Comparison of ENCODE assay signal across 8 mouse cellular contexts in the genomic region with DNA sequence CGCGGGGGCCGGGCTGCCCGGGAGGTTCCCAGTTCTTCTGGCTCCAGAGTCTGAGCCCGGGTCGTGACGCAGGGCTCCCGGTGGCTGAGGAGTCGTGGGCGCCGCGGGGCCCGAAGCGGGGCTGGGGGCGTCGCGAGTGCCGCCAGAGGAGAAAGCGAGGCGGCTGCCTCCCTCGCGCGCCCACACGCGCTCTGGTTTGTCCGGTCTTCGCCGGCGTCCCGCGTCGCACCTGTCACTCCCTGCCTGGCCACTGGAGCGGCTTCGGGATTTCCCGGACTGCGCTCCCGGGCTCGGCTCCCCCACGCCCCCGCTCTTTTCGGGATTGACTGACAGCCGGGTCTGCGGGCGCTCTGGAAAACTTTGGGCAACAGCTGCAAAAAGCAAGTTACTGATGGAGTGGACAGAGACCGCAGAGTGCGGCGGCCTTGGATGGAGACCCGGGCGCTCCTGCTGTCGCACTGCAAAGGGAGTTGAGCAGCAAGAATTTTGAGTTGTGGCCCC. TPM values are rescaled to one million over a fixed set of nuclear protein-coding genes. Genes with fewer than 3 reads are reported as not detected.
DNase-seq lines count a peak whose midpoint lies in the region; ATAC-seq and TF ChIP-seq lines count a peak whose summit lies in the region.

No protein-coding gene starts in this region.

- H3K9ac ChIP-seq in limb, embryonic 13.5 days, result peak overlapping the region; percentile 91
- H3K9ac ChIP-seq in stomach, embryonic 16.5 days (ENCODE audit: low read length), result peak overlapping the region; percentile 93

- H3K27me3 ChIP-seq in limb, embryonic 13.5 days, result no peaks in the 10 kb centered on the region
- no peaks in the 10 kb centered on the region for H3K27me3 ChIP-seq in myocyte (ENCODE audit: control insufficient read depth, insufficient read depth, insufficient read length)
- no peaks in the 10 kb centered on the region for H3K27me3 ChIP-seq in stomach, embryonic 16.5 days (ENCODE audit: control insufficient read depth, insufficient read depth, low read length)

- peak; percentile 67 for DNase-seq in lung, adult 2 months
- no peak for DNase-seq in lung, postnatal 25 days (ENCODE audit: low spot score)
- DNase-seq in gastrocnemius, postnatal 10 days, result peak; percentile 74
- peak; percentile 52 for DNase-seq in kidney, adult 11 months

- peak overlapping the region; percentile 78 for H3K4me2 ChIP-seq in limb, embryonic 13.5 days (replicated peaks)
- H3K4me2 ChIP-seq in myocyte (ENCODE audit: low read depth), result peak overlapping the region; percentile 88
- peak overlapping the region; percentile 84 for H3K4me2 ChIP-seq in stomach, embryonic 16.5 days (ENCODE audit: low read depth, low read length)

- H3K27ac ChIP-seq in cortical plate, adult 2 months (ENCODE audit: insufficient read depth, low read length), result peak overlapping the region; percentile 99
- peak overlapping the region; percentile 96 for H3K27ac ChIP-seq in limb, embryonic 13.5 days
- H3K27ac ChIP-seq in stomach, embryonic 16.5 days (ENCODE audit: low read length), result peak overlapping the region; percentile 94

- 1% methylated on average over 50 of the region's 50 CpGs for WGBS in lung, adult 2 months
- WGBS in limb, embryonic 13.5 days, result under 1% methylated on average over 50 of the region's 50 CpGs
- 0% methylated on average over 36 of the region's 50 CpGs for WGBS in stomach, embryonic 16.5 days

- peaks cover 10% of the 10 kb centered on the region for H3K4me1 ChIP-seq in lung, adult 2 months (ENCODE audit: control insufficient read depth, insufficient read depth, low read length)
- peaks cover 13% of the 10 kb centered on the region for H3K4me1 ChIP-seq in cortical plate, adult 2 months (ENCODE audit: control insufficient read depth, insufficient read depth, low read length)
- peaks cover 37% of the 10 kb centered on the region for H3K4me1 ChIP-seq in limb, embryonic 13.5 days
- peaks cover 34% of the 10 kb centered on the region for H3K4me1 ChIP-seq in stomach, embryonic 16.5 days (ENCODE audit: control insufficient read depth, insufficient read depth, low read length)

- no peaks in the 10 kb centered on the region for H3K9me3 ChIP-seq in limb, embryonic 13.5 days
- no peaks in the 10 kb centered on the region for H3K9me3 ChIP-seq in stomach, embryonic 16.5 days (replicated peaks; ENCODE audit: control insufficient read depth, low read length)

- H3K79me2 ChIP-seq in myocyte (ENCODE audit: control insufficient read depth, insufficient read depth), result peaks cover 49% of the 10 kb centered on the region

- peak overlapping the region; percentile 82 for H3K4me3 ChIP-seq in lung, adult 2 months (replicated peaks; ENCODE audit: extremely low read depth, low read depth, low read length)
- peak overlapping the region; percentile 85 for H3K4me3 ChIP-seq in cortical plate, adult 2 months (ENCODE audit: insufficient read depth, low read length)
- H3K4me3 ChIP-seq in limb, embryonic 13.5 days, result peak overlapping the region; percentile 87
- peak overlapping the region; percentile 67 for H3K4me3 ChIP-seq in myocyte
- peak overlapping the region; percentile 86 for H3K4me3 ChIP-seq in stomach, embryonic 16.5 days (replicated peaks; ENCODE audit: low read length)

- no peak for TF ChIP-seq CTCF in lung, adult 2 months (IDR thresholded peaks at IDR 0.05; ENCODE audit: insufficient read depth, low read length)
- TF ChIP-seq CTCF in cortical plate, adult 2 months (IDR thresholded peaks at IDR 0.05; ENCODE audit: extremely low read depth, insufficient read depth, low read length), result no peak

- peaks cover 10% of the 10 kb centered on the region; the same call in 1 of the 2 replicates for H3K36me3 ChIP-seq in limb, embryonic 13.5 days
- H3K36me3 ChIP-seq in myocyte (ENCODE audit: control insufficient read depth, insufficient read depth), result peaks cover 14% of the 10 kb centered on the region
- no peaks in the 10 kb centered on the region for H3K36me3 ChIP-seq in stomach, embryonic 16.5 days (ENCODE audit: control insufficient read depth, insufficient read depth, low read length)

- H3ac ChIP-seq in myocyte (ENCODE audit: control insufficient read depth, insufficient read length), result peak overlapping the region; percentile 48

- ATAC-seq in limb, embryonic 13.5 days (ENCODE audit: low FRiP score, low read depth), result 0 out of 2 replicates have a peak, but pooled peaks have one; percentile 3
- ATAC-seq in stomach, embryonic 16.5 days (ENCODE audit: insufficient read depth, low FRiP score), result no peak

- 0 out of 2 replicates have a peak, but pooled peaks have one; percentile 16 for TF ChIP-seq POLR2A in lung, adult 2 months (IDR thresholded peaks at IDR 0.05; ENCODE audit: borderline replicate concordance, extremely low read depth, low read depth, low read length)
- no peak for TF ChIP-seq POLR2A in cortical plate, adult 2 months (IDR thresholded peaks at IDR 0.05; ENCODE audit: extremely low read depth, insufficient read depth, low read length)
- TF ChIP-seq POLR2A in myocyte (IDR thresholded peaks at IDR 0.05; ENCODE audit: insufficient read length, low read depth), result peak; percentile 76

TF ChIP-seq in myocyte, 11 proteins besides CTCF, POLR2A, EP300 and RAD21:
- TF ChIP-seq CEBPB (IDR thresholded peaks at IDR 0.05; ENCODE audit: insufficient read depth, poor library complexity, severe bottlenecking) (no peak), TCF3 (IDR thresholded peaks at IDR 0.05; ENCODE audit: insufficient read length, low read depth) (peak; percentile 80), USF1 (IDR thresholded peaks at IDR 0.05; ENCODE audit: low read depth) (no peak), MYOG (IDR thresholded peaks at IDR 0.05; ENCODE audit: control insufficient read depth in 1 of 3, insufficient read depth in 1 of 3, insufficient read length in 2 of 3, low read depth in 2 of 3) (peak; percentile 82 to 96 (median 96)), TCF12 (IDR thresholded peaks at IDR 0.05; ENCODE audit: insufficient read depth, poor library complexity, severe bottlenecking) (peak; percentile 94), POLR2AphosphoS2 (IDR thresholded peaks at IDR 0.05; ENCODE audit: insufficient read length, low read depth) (peak; percentile 75), REST (IDR thresholded peaks at IDR 0.05; ENCODE audit: insufficient read depth, insufficient read length) (no peak), MAX (IDR thresholded peaks at IDR 0.05; ENCODE audit: low read depth) (no peak), MYOD1 (IDR thresholded peaks at IDR 0.05; ENCODE audit: control insufficient read depth in 1 of 3, insufficient read length in 2 of 3, low read depth in 2 of 3) (peak; percentile 81 to 97 (median 95)), E2F4 (IDR thresholded peaks at IDR 0.05; ENCODE audit: insufficient read depth) (peak; percentile 23)

RNA-seq across cellular contexts. Expression of a gene that starts 0.7 kb away (rescaled TPM):
- polyA plus RNA-seq in lung, adult 2 months (2012; rRNA removed), result 261 and 292 TPM in 2 replicates
- polyA plus RNA-seq in cortical plate, adult 2 months (2012; rRNA removed), result 138 and 166 TPM in 2 replicates
- 10 to 100 TPM; 37.0 to 42.8 TPM for total RNA-seq in gastrocnemius, postnatal 10 days (2021)
- polyA plus RNA-seq in limb, embryonic 13.5 days (2015; fragmentation: Nextera tagmentation; extraction: Ambion mirVana), result 168 and 173 TPM in 2 replicates
- polyA plus RNA-seq in myocyte (2012; fragmentation: generic; extraction: Trizol), result 285 TPM
- 161 and 169 TPM in 2 replicates for polyA plus RNA-seq in stomach, embryonic 16.5 days (2015; fragmentation: Nextera tagmentation; extraction: Ambion mirVana)

RNA-seq across cellular contexts. Expression of a gene that starts 19.9 kb away (rescaled TPM):
- polyA plus RNA-seq in lung, adult 2 months (2012; rRNA removed), result 7.9 and 10.9 TPM in 2 replicates
- polyA plus RNA-seq in cortical plate, adult 2 months (2012; rRNA removed), result 16.3 and 16.5 TPM in 2 replicates
- 10 to 100 TPM; 31.0 to 33.5 TPM for total RNA-seq in gastrocnemius, postnatal 10 days (2021)
- 27.6 and 30.3 TPM in 2 replicates for polyA plus RNA-seq in limb, embryonic 13.5 days (2015; fragmentation: Nextera tagmentation; extraction: Ambion mirVana)
- 82.1 TPM for polyA plus RNA-seq in myocyte (2012; fragmentation: generic; extraction: Trizol)
- 15.9 and 17.2 TPM in 2 replicates for polyA plus RNA-seq in stomach, embryonic 16.5 days (2015; fragmentation: Nextera tagmentation; extraction: Ambion mirVana)
